Mouse (Mus musculus): Measurements from ENCODE around the gene Ush2a.

DNA sequence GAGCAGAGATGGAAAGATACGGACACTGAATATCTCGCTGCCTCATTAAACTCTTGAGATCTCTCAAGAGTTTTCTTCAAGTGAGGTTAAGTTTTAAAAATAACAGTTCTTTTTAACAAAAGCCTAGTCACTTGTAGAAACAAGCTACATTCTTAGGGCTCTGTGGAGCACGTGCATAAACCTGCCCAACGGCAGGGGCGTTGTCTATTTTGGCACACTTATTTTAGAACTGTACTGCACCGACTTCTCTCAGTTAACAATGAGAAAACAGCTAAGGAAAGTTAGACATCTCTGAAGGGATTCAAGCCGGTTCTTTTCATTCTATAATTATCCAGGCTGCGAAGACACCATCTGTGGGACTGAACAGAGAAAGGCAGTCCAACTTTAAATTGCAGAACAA, 405.6 kb downstream of the Ush2a start:
- no peak for TF ChIP-seq CTCF (IDR thresholded peaks at IDR 0.05)
- TF ChIP-seq EP300 (IDR thresholded peaks at IDR 0.05) = no peak
